Comparison of ENCODE assay signal across 25 mouse cellular contexts in the genomic region with DNA sequence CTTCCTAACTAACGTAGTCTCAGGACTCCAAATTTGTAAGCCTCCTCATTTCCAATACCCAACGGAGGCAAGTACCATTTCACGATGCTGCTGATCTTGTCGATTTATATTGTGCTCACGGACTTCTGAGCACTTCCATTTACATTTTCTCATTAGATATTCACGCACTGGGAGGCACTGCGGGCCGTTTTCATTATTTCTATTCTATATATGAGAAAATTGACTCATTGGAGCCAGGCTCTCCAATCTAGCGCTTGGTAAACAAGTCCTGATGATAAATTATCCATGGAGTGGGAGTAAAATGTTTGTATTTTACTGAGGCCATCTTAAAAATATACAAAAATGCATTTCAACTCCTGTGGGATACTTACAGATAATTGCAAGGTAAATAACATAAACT. TPM values are rescaled to one million over a fixed set of nuclear protein-coding genes. Genes with fewer than 3 reads are reported as not detected.
DNase-seq lines count a peak whose midpoint lies in the region; ATAC-seq and TF ChIP-seq lines count a peak whose summit lies in the region.
"Had no signal": no experiment of that assay in that cellular context is flagged by ENCODE, and none has a peak within 500 bp of the region (broad histone marks: within the 10 kb centered on the region; RNA-seq: fewer than 3 reads in every experiment).

No protein-coding gene starts in this region.

- H3K9me3 ChIP-seq in hindbrain, embryonic 13.5 days = no peaks in the 10 kb centered on the region
- no peaks in the 10 kb centered on the region for H3K9me3 ChIP-seq in hindbrain, embryonic 10.5 days
- H3K9me3 ChIP-seq in lung, embryonic 14.5 days (ENCODE audit: low read depth, low read length) = no peaks in the 10 kb centered on the region
- H3K9me3 ChIP-seq in lung, postnatal 0 days (ENCODE audit: low read length) = no peaks in the 10 kb centered on the region
- H3K9me3 ChIP-seq in midbrain, postnatal 0 days (ENCODE audit: low read length) = no peaks in the 10 kb centered on the region
- H3K9me3 ChIP-seq in midbrain, embryonic 11.5 days (ENCODE audit: control insufficient read depth, low read length) = no peaks in the 10 kb centered on the region
- H3K9me3 ChIP-seq: embryonic facial prominence, embryonic 12.5 days; embryonic facial prominence, embryonic 15.5 days had no signal

- no peaks in the 10 kb centered on the region for H3K27me3 ChIP-seq in hindbrain, embryonic 13.5 days
- no peaks in the 10 kb centered on the region for H3K27me3 ChIP-seq in hindbrain, embryonic 10.5 days (ENCODE audit: insufficient read depth, poor library complexity, severe bottlenecking)
- H3K27me3 ChIP-seq in lung, embryonic 14.5 days (ENCODE audit: insufficient read depth, low read length) = no peaks in the 10 kb centered on the region
- H3K27me3 ChIP-seq in lung, postnatal 0 days (replicated peaks; ENCODE audit: insufficient read depth, low read length) = no peaks in the 10 kb centered on the region
- H3K27me3 ChIP-seq in midbrain, postnatal 0 days (ENCODE audit: insufficient read depth, low read length) = no peaks in the 10 kb centered on the region
- no peaks in the 10 kb centered on the region for H3K27me3 ChIP-seq in midbrain, embryonic 11.5 days (ENCODE audit: control insufficient read depth, insufficient read depth, low read length)
- H3K27me3 ChIP-seq: embryonic facial prominence, embryonic 12.5 days; embryonic facial prominence, embryonic 15.5 days had no signal

- WGBS in hindbrain, embryonic 13.5 days = 55% methylated on average over 9 of the region's 9 CpGs
- WGBS in hindbrain, embryonic 10.5 days = 82% methylated on average over 9 of the region's 9 CpGs
- 52% methylated on average over 9 of the region's 9 CpGs for WGBS in lung, embryonic 14.5 days
- WGBS in lung, postnatal 0 days = 62% methylated on average over 9 of the region's 9 CpGs
- WGBS in midbrain, postnatal 0 days = 62% methylated on average over 9 of the region's 9 CpGs
- WGBS in midbrain, embryonic 11.5 days = 83% methylated on average over 9 of the region's 9 CpGs

- H3K36me3 ChIP-seq in hindbrain, embryonic 13.5 days = no peaks in the 10 kb centered on the region
- no peaks in the 10 kb centered on the region for H3K36me3 ChIP-seq in hindbrain, embryonic 10.5 days
- no peaks in the 10 kb centered on the region for H3K36me3 ChIP-seq in lung, embryonic 14.5 days (ENCODE audit: insufficient read depth)
- H3K36me3 ChIP-seq in lung, postnatal 0 days (ENCODE audit: insufficient read depth, low read length) = no peaks in the 10 kb centered on the region
- no peaks in the 10 kb centered on the region for H3K36me3 ChIP-seq in midbrain, postnatal 0 days (ENCODE audit: insufficient read depth, low read length)
- H3K36me3 ChIP-seq in midbrain, embryonic 11.5 days (ENCODE audit: control insufficient read depth, insufficient read depth, low read length) = no peaks in the 10 kb centered on the region
- H3K36me3 ChIP-seq: embryonic facial prominence, embryonic 12.5 days; embryonic facial prominence, embryonic 15.5 days had no signal

- no peak for TF ChIP-seq EP300 in lung, postnatal 0 days (IDR thresholded peaks at IDR 0.05)

- H3K9ac ChIP-seq in hindbrain, embryonic 13.5 days = no peak overlapping the region
- no peak overlapping the region for H3K9ac ChIP-seq in lung, embryonic 14.5 days
- no peak overlapping the region for H3K9ac ChIP-seq in lung, postnatal 0 days (replicated peaks; ENCODE audit: low read depth)
- H3K9ac ChIP-seq in midbrain, postnatal 0 days (replicated peaks; ENCODE audit: low read length, poor library complexity, severe bottlenecking) = no peak overlapping the region
- no peak overlapping the region for H3K9ac ChIP-seq in midbrain, embryonic 11.5 days (ENCODE audit: low read length)
- H3K9ac ChIP-seq: embryonic facial prominence, embryonic 12.5 days; embryonic facial prominence, embryonic 15.5 days; forebrain, postnatal 0 days had no signal

- 0 out of 2 replicates have a peak overlapping the region, but pooled peaks have one; percentile 1 for H3K4me2 ChIP-seq in hindbrain, embryonic 13.5 days
- H3K4me2 ChIP-seq in lung, embryonic 14.5 days = no peak overlapping the region
- H3K4me2 ChIP-seq in lung, postnatal 0 days (replicated peaks; ENCODE audit: low read depth, low read length) = peak overlapping the region; percentile 22; the same call in 1 of the 2 replicates
- H3K4me2 ChIP-seq in midbrain, postnatal 0 days (ENCODE audit: low read depth, low read length, poor library complexity, severe bottlenecking) = no peak overlapping the region
- no peak overlapping the region for H3K4me2 ChIP-seq in midbrain, embryonic 11.5 days
- H3K4me2 ChIP-seq: embryonic facial prominence, embryonic 12.5 days; embryonic facial prominence, embryonic 15.5 days; heart, embryonic 11.5 days had no signal

- no peak for TF ChIP-seq CTCF in lung, embryonic 14.5 days (IDR thresholded peaks at IDR 0.05; ENCODE audit: low read depth)
- no peak for TF ChIP-seq CTCF in lung, postnatal 0 days (IDR thresholded peaks at IDR 0.05)
- no peak for TF ChIP-seq CTCF in midbrain, postnatal 0 days (IDR thresholded peaks at IDR 0.05)

- H3K27ac ChIP-seq in hindbrain, embryonic 13.5 days = no peak overlapping the region
- H3K27ac ChIP-seq in hindbrain, embryonic 10.5 days = no peak overlapping the region
- peak overlapping the region; percentile 63; the same call in 1 of the 2 replicates for H3K27ac ChIP-seq in lung, embryonic 14.5 days (ENCODE audit: low read depth)
- no peak overlapping the region for H3K27ac ChIP-seq in lung, postnatal 0 days (ENCODE audit: low read length)
- no peak overlapping the region for H3K27ac ChIP-seq in midbrain, postnatal 0 days (ENCODE audit: low read depth, low read length)
- no peak overlapping the region for H3K27ac ChIP-seq in midbrain, embryonic 11.5 days (ENCODE audit: low read depth, low read length)
- H3K27ac ChIP-seq: embryonic facial prominence, embryonic 12.5 days; embryonic facial prominence, embryonic 15.5 days; gastrocnemius, adult 2 months had no signal

- H3K4me1 ChIP-seq in hindbrain, embryonic 13.5 days (replicated peaks) = peaks cover 6% of the 10 kb centered on the region
- no peaks in the 10 kb centered on the region for H3K4me1 ChIP-seq in hindbrain, embryonic 10.5 days (replicated peaks)
- H3K4me1 ChIP-seq in lung, embryonic 14.5 days (ENCODE audit: insufficient read depth) = peaks cover 3% of the 10 kb centered on the region; the same call in 1 of the 2 replicates
- H3K4me1 ChIP-seq in lung, postnatal 0 days (ENCODE audit: insufficient read depth, low read depth, low read length) = no peaks in the 10 kb centered on the region
- H3K4me1 ChIP-seq in midbrain, postnatal 0 days (ENCODE audit: insufficient read depth, low read length) = no peaks in the 10 kb centered on the region
- no peaks in the 10 kb centered on the region for H3K4me1 ChIP-seq in midbrain, embryonic 11.5 days (ENCODE audit: control insufficient read depth, insufficient read depth, low read length)
- H3K4me1 ChIP-seq: embryonic facial prominence, embryonic 15.5 days had no signal

- no peak overlapping the region for H3K4me3 ChIP-seq in hindbrain, embryonic 13.5 days
- H3K4me3 ChIP-seq in hindbrain, embryonic 10.5 days = no peak overlapping the region
- no peak overlapping the region for H3K4me3 ChIP-seq in lung, embryonic 14.5 days (ENCODE audit: low read depth, low read length)
- H3K4me3 ChIP-seq in lung, postnatal 0 days (ENCODE audit: low read depth, low read length) = no peak overlapping the region
- no peak overlapping the region for H3K4me3 ChIP-seq in midbrain, postnatal 0 days (ENCODE audit: low read depth, low read length)
- H3K4me3 ChIP-seq in midbrain, embryonic 11.5 days (ENCODE audit: low read depth, low read length) = no peak overlapping the region
- H3K4me3 ChIP-seq: embryonic facial prominence, embryonic 12.5 days; embryonic facial prominence, embryonic 15.5 days; gastrocnemius, adult 2 months had no signal

- ATAC-seq in hindbrain, embryonic 13.5 days (ENCODE audit: low FRiP score) = 0 out of 2 replicates have a peak, but pooled peaks have one; percentile 49
- ATAC-seq in lung, embryonic 14.5 days (ENCODE audit: insufficient read depth) = no peak
- no peak for ATAC-seq in lung, postnatal 0 days
- no peak for ATAC-seq in midbrain, postnatal 0 days (ENCODE audit: low FRiP score)
- no peak for ATAC-seq in midbrain, embryonic 11.5 days (ENCODE audit: low FRiP score)
- ATAC-seq: activated CD4-positive, CD25-positive, alpha-beta regulatory T cell, adult 4 months; forebrain, embryonic 14.5 days; forebrain, postnatal 0 days had no signal

- DNase-seq in hindbrain, embryonic 10.5 days (ENCODE audit: low spot score) = no peak
- DNase-seq in lung, embryonic 14.5 days = peak; percentile 51
- DNase-seq in lung, postnatal 36 days = no peak
- DNase-seq in lung, postnatal 0 days (ENCODE audit: low spot score) = no peak
- no peak for DNase-seq in lung, postnatal 14 days
- peak; percentile 4 for DNase-seq in midbrain, postnatal 0 days (ENCODE audit: low spot score)
- no peak for DNase-seq in midbrain, embryonic 11.5 days (ENCODE audit: low spot score, missing footprints)
- DNase-seq: adrenal gland, postnatal 10 days; adrenal gland, postnatal 36 days; cerebellum, adult 11 months; cerebellum, adult 2 months; cerebellum, adult 9-11 months; cerebellum, postnatal 25 days; forebrain, postnatal 0 days; gastrocnemius, adult 2 months; gastrocnemius, postnatal 14 days; heart, adult 11 months had no signal

RNA-seq across cellular contexts. Expression of gene Otogl, which starts 21.5 kb away (rescaled TPM):
- 0.03 TPM in 1 of 2 replicates, not detected in the other for polyA plus RNA-seq in hindbrain, embryonic 13.5 days (2015; fragmentation: Nextera tagmentation; extraction: Ambion mirVana)
- 0.04 and 0.12 TPM in 2 replicates for polyA plus RNA-seq in hindbrain, embryonic 10.5 days (2016; fragmentation: Nextera tagmentation; extraction: Ambion mirVana)
- polyA plus RNA-seq in lung, embryonic 14.5 days (2014; fragmentation: Nextera tagmentation; extraction: Ambion mirVana) = 0.19 and 0.25 TPM in 2 replicates
- polyA plus RNA-seq in lung, postnatal 0 days (2015; fragmentation: Nextera tagmentation; extraction: Ambion mirVana) = 0.01 and 0.02 TPM in 2 replicates
- total RNA-seq in midbrain, postnatal 0 days (2014; rRNA removed) = 0.19 and 0.22 TPM in 2 replicates
- polyA plus RNA-seq in midbrain, postnatal 0 days (2015; fragmentation: Nextera tagmentation; extraction: Ambion mirVana) = 0.04 and 0.05 TPM in 2 replicates
- polyA plus RNA-seq in midbrain, embryonic 11.5 days (2014; fragmentation: Nextera tagmentation; extraction: Ambion mirVana) = 0.01 TPM in 1 of 2 replicates, not detected in the other
- total RNA-seq: hematopoietic stem cell, adult 5-6 weeks had no signal
- polyA plus RNA-seq: activated CD4-positive, CD25-positive, alpha-beta regulatory T cell, adult 4 months; forebrain, embryonic 11.5 days had no signal

Comparison
In these comparisons a context has a peak if more than half of its experiments do, and no peak if none do; other contexts are left out.
1. H3K4me2 ChIP-seq: peak in hindbrain, embryonic 13.5 days (single experiment) and lung, postnatal 0 days (single experiment); none in lung, embryonic 14.5 days (single experiment), midbrain, postnatal 0 days (single experiment) and midbrain, embryonic 11.5 days (single experiment).
2. DNase-seq: peak in lung, embryonic 14.5 days (single experiment) and midbrain, postnatal 0 days (single experiment); none in hindbrain, embryonic 10.5 days (single experiment), lung, postnatal 36 days (single experiment), lung, postnatal 0 days (single experiment), lung, postnatal 14 days (single experiment) and midbrain, embryonic 11.5 days (single experiment).